Mouse (Mus musculus) forebrain, embryonic 12.5 days (tissue): ENCODE measurements around the gene Zp1. TPM values are rescaled to one million over a fixed set of nuclear protein-coding genes. Genes with fewer than 3 reads are reported as not detected.

Source experiments
- ATAC-seq: fragments of 200-750 bp; cut with Nextera tagmentation; 2 replicates; pipeline ENCODE4 v1.8.0; 2017; ENCODE audit warnings: moderate TSS enrichment; ENCODE audit not compliant: low FRiP score
- H3K27ac ChIP-seq: fragments of 300-500 bp; sonication (generic); 2 replicates; pipeline ENCODE4 v1.5.1; 2016; ENCODE audit warnings: mild to moderate bottlenecking
- H3K27me3 ChIP-seq: fragments of 300-500 bp; sonication (generic); 2 replicates; pipeline ENCODE4 v1.6.1; 2016; ENCODE audit warnings: mild to moderate bottlenecking
- H3K36me3 ChIP-seq: fragments of 300-500 bp; sonication (generic); replicated peaks from 2 replicates; pipeline ENCODE4 v1.6.1; 2016; ENCODE audit warnings: mild to moderate bottlenecking
- H3K4me1 ChIP-seq: fragments of 300-500 bp; sonication (generic); 2 replicates; pipeline ENCODE4 v1.6.1; 2016
- H3K4me2 ChIP-seq: fragments of 300-500 bp; sonication (generic); 2 replicates; pipeline ENCODE4 v1.6.1; 2016; ENCODE audit warnings: mild to moderate bottlenecking, moderate library complexity
- H3K4me3 ChIP-seq: fragments of 300-500 bp; sonication (generic); replicated peaks from 2 replicates; pipeline ENCODE4 v1.5.1; 2016; ENCODE audit warnings: mild to moderate bottlenecking
- H3K9ac ChIP-seq: fragments of 300-500 bp; sonication (generic); 2 replicates; pipeline ENCODE4 v1.6.1; 2016; ENCODE audit warnings: mild to moderate bottlenecking
- H3K9me3 ChIP-seq: fragments of 300-500 bp; sonication (generic); 2 replicates; pipeline ENCODE4 v1.6.1; 2016
- WGBS: fragments of 180-500 bp; shearing (Covaris S2); methylation state at CpG from one replicate; pipeline ENCODE4 v1.1.7; 2016; 5-methylcytosine and 5-hydroxymethylcytosine counted together
- polyA plus RNA-seq: library from polyadenylated mRNA; unstranded; fragments of >200 nt; fragmentation: Nextera tagmentation; extraction: Ambion mirVana; gene quantifications from 2 replicates; pipeline ENCODE4 v1.2.1, GENCODE M21; 2016

Zp1 gene
- polyA plus RNA-seq, 1 experiment from 2014 or later = not detected

DNA sequence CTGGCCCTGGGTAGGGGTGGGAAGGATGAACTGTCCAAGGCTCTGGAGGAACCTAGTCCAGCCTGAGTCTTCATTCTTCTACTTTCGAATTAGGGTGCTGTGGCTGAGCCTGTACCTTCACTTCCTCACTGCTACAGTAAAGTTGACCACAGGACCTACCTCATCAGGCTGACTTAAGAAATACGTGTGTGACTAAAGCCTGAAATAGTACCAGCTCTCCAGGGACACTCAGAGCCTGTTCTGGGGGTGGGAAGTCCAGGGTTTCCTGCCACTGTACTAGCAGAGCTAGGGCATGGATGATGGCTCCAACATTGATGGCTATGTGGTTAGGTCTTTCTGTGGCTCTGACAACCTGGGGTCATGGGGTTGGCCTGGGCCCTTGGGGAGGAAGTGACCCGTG, 23.5 kb upstream of the Zp1 start:
- ATAC-seq = no peak
- WGBS = 93% methylated on average over 3 of the region's 3 CpGs
- H3K36me3 ChIP-seq = peaks cover 46% of the 10 kb centered on the region

DNA sequence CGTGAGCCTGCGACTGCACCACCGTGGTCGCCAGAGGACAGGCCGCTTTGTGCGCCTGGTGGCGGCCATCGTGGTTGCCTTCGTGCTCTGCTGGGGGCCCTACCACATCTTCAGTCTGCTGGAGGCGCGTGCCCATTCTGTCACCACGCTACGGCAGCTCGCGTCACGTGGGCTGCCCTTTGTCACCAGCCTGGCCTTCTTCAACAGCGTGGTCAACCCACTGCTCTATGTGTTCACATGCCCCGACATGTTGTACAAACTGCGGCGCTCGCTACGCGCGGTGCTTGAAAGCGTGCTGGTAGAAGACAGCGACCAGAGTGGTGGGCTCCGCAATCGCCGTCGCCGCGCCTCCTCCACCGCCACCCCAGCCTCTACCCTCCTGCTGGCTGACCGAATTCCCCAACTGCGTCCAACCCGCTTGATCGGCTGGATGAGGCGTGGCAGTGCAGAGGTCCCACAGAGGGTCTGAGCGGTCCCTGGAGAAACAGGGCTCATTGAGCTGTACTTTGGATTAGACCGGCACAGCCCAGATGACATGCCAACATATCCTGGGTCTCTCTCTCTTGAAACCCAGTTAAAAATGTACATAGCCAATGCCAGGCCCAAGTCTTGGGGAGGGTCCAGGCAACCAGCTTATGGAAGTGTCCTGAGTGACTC, 20.5 kb upstream of the Zp1 start:
- ATAC-seq = peak; percentile 85
- 0 out of 2 replicates have a peak, but pooled peaks cover 3% of the 10 kb centered on the region for H3K9me3 ChIP-seq
- H3K36me3 ChIP-seq = peaks cover 38% of the 10 kb centered on the region
- peak overlapping the region; percentile 68; the same call in 1 of the 2 replicates for H3K27ac ChIP-seq
- peaks cover 9% of the 10 kb centered on the region for H3K4me1 ChIP-seq
- H3K4me3 ChIP-seq = peak overlapping the region; percentile 41
- peak overlapping the region; percentile 61 for H3K9ac ChIP-seq
- H3K4me2 ChIP-seq = peak overlapping the region; percentile 79
- 2% methylated on average over 40 of the region's 40 CpGs for WGBS
- H3K27me3 ChIP-seq = peaks cover 20% of the 10 kb centered on the region; the same call in 1 of the 2 replicates

More for the DNA sequence above, 23.5 kb upstream of the Zp1 start:
- Histone ChIP-seq H3K9me3 (no peaks in the 10 kb centered on the region), H3K4me1 (peaks cover 33% of the 10 kb centered on the region), H3K9ac (no peak overlapping the region), H3K4me3 (no peak overlapping the region), H3K27ac (no peak overlapping the region), H3K4me2 (no peak overlapping the region), H3K27me3 (peaks cover 10% of the 10 kb centered on the region; the same call in 1 of the 2 replicates)

DNA sequence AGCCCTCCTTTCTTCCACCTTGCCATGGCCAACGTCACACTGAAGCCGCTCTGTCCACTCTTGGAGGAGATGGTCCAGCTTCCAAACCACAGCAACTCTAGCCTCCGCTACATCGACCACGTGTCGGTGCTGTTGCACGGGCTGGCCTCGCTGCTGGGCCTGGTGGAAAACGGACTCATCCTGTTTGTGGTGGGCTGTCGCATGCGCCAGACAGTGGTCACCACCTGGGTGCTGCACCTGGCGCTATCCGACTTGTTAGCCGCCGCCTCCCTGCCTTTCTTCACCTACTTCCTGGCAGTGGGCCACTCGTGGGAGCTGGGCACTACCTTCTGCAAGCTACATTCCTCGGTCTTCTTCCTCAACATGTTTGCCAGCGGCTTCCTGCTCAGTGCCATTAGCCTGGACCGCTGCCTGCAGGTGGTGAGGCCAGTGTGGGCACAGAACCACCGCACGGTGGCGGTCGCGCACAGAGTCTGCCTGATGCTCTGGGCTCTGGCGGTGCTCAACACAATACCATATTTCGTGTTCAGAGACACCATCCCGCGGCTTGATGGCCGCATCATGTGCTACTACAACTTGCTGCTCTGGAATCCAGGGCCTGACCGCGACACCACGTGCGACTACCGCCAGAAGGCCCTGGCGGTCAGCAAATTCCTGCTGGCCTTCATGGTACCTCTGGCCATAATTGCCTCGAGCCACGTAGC, 19.8 kb upstream of the Zp1 start:
- Histone ChIP-seq H3K4me3 (peak overlapping the region; percentile 41), H3K36me3 (peaks cover 36% of the 10 kb centered on the region), H3K4me2 (peak overlapping the region; percentile 79), H3K4me1 (peaks cover 9% of the 10 kb centered on the region), H3K9me3 (0 out of 2 replicates have a peak, but pooled peaks cover 3% of the 10 kb centered on the region), H3K27me3 (peaks cover 21% of the 10 kb centered on the region; the same call in 1 of the 2 replicates), H3K27ac (peak overlapping the region; percentile 68; the same call in 1 of the 2 replicates), H3K9ac (peak overlapping the region; percentile 61)
- peak; percentile 95 for ATAC-seq
- 17% methylated on average over 37 of the region's 37 CpGs for WGBS

DNA sequence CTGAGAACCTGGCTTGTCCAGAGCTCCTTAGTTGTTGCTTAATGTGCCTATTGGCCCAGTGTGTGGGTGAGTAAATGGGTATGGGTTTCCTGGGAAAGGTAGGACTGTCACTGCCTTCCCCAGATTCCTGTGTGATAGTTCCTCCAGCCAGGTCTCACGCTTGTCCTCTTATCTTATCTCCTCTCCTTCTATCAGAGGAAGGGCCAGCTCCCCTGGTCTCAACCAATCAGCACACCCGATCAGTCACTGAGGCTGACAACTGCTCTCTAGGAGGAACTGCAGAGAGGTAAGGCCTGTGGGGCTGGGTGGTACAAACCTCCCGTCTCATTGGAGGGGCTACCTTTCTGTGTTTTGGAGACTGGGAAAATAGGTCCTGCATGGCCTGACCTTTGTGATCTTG, 18.3 kb upstream of the Zp1 start:
- no peak for ATAC-seq
- H3K27ac ChIP-seq = no peak overlapping the region
- H3K27me3 ChIP-seq = peaks cover 21% of the 10 kb centered on the region; the same call in 1 of the 2 replicates
- H3K4me3 ChIP-seq = no peak overlapping the region
- H3K4me1 ChIP-seq = peaks cover 11% of the 10 kb centered on the region
- no peak overlapping the region for H3K9ac ChIP-seq
- peaks cover 21% of the 10 kb centered on the region for H3K36me3 ChIP-seq
- no peak overlapping the region for H3K4me2 ChIP-seq
- WGBS = 72% methylated on average over 3 of the region's 3 CpGs
- 0 out of 2 replicates have a peak, but pooled peaks cover 3% of the 10 kb centered on the region for H3K9me3 ChIP-seq

DNA sequence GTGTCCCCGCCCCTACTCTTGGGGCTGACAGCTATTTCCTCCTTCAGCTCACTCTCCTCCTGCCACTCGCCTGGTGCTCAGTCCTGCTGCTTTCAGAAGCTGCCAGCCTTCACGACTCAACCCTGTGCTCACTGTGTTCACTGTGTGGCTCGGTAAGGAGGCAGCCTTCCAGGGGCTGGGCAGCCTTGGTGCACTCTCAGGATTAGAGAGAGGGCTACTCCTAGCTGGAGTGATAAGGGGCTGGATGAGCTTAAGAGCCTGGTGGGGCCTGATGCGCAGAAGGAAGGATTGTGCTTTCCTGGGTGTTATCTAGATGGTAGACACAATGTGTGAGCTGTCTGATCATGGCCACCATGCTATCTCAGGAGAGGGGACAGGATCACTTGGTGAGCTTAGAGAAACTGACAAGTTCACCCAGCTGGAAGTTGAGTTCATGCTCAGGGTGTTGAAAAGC, 16.7 kb upstream of the Zp1 start, which contains the start of gene Ptgdr2:
Ptgdr2 (plus strand) TSS at position 51 of the 454 bp plus-strand sequence.
- Histone ChIP-seq H3K4me1 (peaks cover 11% of the 10 kb centered on the region), H3K4me3 (no peak within 1 kb of the TSS), H3K4me2 (no peak within 1 kb of the TSS), H3K9me3 (0 out of 2 replicates have a peak, but pooled peaks cover 3% of the 10 kb centered on the region), H3K27me3 (peaks cover 28% of the 10 kb centered on the region; the same call in 1 of the 2 replicates), H3K36me3 (peaks cover 6% of the 10 kb centered on the region), H3K27ac (no peak within 1 kb of the TSS), H3K9ac (no peak within 1 kb of the TSS)
- no peak for ATAC-seq
- WGBS = 68% methylated on average over 5 of the region's 5 CpGs

DNA sequence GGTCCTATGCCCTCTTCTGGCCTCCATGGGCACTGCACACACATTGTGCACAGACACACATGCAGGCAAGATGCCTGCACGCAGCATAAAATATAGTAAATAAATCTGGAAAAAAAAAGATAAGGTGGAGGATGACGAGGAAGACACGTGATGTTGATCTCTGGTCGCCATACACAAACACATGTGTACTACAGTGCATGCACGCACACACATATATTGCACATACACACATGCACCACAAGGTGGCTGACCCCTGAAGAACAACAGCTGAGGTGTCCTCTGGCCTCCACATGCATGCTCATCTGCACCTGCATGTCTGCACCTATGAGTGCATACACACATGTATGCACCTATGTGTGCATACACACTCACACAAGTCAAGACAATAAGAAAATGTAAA, 15.6 kb upstream of the Zp1 start:
- Histone ChIP-seq H3K27ac (no peak overlapping the region), H3K4me3 (no peak overlapping the region), H3K4me1 (peaks cover 9% of the 10 kb centered on the region), H3K27me3 (peaks cover 28% of the 10 kb centered on the region; the same call in 1 of the 2 replicates), H3K36me3 (no peaks in the 10 kb centered on the region), H3K9ac (no peak overlapping the region), H3K4me2 (no peak overlapping the region), H3K9me3 (0 out of 2 replicates have a peak, but pooled peaks cover 3% of the 10 kb centered on the region)
- no peak for ATAC-seq
- 82% methylated on average over 5 of the region's 5 CpGs for WGBS

DNA sequence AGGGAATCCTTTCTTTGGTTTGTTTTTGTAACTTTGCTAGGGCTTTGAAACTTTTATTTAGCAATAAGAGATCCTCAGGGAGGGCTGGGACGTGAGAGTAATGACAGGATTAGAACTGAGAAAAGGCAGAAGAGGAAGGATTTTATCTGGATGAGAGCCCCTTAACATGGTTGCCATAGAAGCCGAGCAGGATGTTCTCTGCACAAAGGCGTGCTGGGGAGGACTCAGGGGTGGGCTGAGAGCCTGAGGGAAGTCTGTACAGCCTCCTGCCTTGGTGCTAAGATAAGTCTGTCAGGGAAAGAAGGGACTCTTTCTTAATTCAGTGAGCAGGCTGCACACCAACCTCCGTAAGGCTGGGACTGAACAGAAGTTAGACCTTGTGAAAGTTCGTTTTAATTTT, 14.6 kb upstream of the Zp1 start:
- Histone ChIP-seq H3K4me1 (peaks cover 3% of the 10 kb centered on the region; the same call in 1 of the 2 replicates), H3K9me3 (0 out of 2 replicates have a peak, but pooled peaks cover 3% of the 10 kb centered on the region), H3K27ac (no peak overlapping the region), H3K4me2 (no peak overlapping the region), H3K27me3 (peaks cover 26% of the 10 kb centered on the region; the same call in 1 of the 2 replicates), H3K36me3 (no peaks in the 10 kb centered on the region), H3K4me3 (no peak overlapping the region), H3K9ac (no peak overlapping the region)
- WGBS = 23% methylated on average over 5 of the region's 5 CpGs
- ATAC-seq = no peak

DNA sequence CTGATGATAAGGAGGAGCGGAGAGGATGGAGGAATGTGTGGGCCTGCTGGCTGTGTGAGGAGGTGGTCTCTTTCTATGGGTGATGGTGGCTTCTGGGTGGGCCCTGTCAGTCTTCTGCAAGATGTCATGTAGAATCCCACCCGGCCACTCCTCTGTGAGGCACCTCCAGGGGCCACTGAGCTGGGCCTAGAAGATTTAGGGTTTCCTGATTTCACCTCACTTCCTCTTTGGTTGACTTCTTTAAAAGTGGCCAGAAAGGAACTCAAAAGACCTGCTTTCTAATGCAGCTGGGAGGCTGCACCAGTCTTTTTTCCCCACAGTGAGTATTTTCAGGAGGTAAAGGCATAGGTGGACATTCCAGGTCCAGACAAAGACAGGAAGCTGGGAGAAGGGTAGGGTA, 10.2 kb upstream of the Zp1 start:
- Histone ChIP-seq H3K9ac (no peak overlapping the region), H3K9me3 (no peaks in the 10 kb centered on the region), H3K27me3 (peaks cover 7% of the 10 kb centered on the region; the same call in 1 of the 2 replicates), H3K36me3 (no peaks in the 10 kb centered on the region), H3K27ac (no peak overlapping the region), H3K4me3 (no peak overlapping the region), H3K4me2 (no peak overlapping the region), H3K4me1 (peaks cover 8% of the 10 kb centered on the region)
- 98% methylated on average over 2 of the region's 2 CpGs for WGBS
- no peak for ATAC-seq

DNA sequence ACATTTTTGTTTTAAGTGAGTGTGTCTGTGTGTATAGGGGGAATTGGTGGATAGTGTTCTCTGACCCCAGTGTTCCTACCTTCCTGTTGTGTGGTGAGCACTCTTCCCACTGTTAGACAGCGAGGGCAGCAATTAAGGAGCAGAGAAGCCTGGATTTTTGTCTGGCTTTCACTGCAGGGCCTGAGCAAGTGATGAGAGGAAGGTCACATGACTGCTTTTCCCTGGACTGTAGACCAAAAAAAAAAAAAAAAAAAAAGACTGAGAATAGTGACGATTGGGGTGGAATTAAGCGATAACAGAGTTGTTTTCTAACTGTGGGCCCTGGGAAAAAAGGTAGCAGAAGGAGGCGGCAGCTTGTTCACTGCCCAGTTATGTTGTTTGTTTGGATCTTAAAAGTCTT, 6.2 kb upstream of the Zp1 start:
- Histone ChIP-seq H3K4me2 (no peak overlapping the region), H3K9ac (no peak overlapping the region), H3K36me3 (no peaks in the 10 kb centered on the region), H3K9me3 (no peaks in the 10 kb centered on the region), H3K4me3 (no peak overlapping the region), H3K4me1 (peaks cover 6% of the 10 kb centered on the region), H3K27ac (no peak overlapping the region), H3K27me3 (no peaks in the 10 kb centered on the region)
- ATAC-seq = no peak
- WGBS = 42% methylated on average over 4 of the region's 4 CpGs

DNA sequence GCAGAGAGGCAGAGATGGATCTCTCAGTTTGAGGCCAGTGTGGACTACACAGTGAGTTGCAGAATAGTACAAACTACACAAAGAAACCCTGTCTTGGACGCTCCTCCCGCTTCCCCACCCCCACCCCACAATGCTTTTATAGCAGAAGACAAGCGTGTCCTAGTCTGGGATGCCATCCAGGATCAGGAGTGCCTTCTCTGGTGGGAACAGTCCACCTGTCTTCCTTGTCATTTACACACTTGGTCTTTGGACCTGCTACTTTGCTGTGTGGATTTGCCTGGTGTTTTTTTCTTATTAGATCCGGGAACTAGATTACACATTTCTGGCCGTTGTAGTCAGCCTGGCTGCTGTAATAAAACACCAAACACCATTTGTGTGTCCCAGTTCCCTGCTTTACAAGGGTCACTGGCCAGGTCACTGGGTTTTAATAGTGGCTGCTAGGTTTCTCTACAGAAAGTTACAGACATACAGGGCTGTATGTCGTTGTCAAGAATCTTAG, 5.7 kb upstream of the Zp1 start:
- no peaks in the 10 kb centered on the region for H3K9me3 ChIP-seq
- H3K27ac ChIP-seq = no peak overlapping the region
- no peaks in the 10 kb centered on the region for H3K27me3 ChIP-seq
- H3K4me1 ChIP-seq = peaks cover 6% of the 10 kb centered on the region
- H3K9ac ChIP-seq = no peak overlapping the region
- ATAC-seq = no peak
- H3K36me3 ChIP-seq = no peaks in the 10 kb centered on the region
- no peak overlapping the region for H3K4me3 ChIP-seq
- 29% methylated on average over 6 of the region's 6 CpGs for WGBS
- H3K4me2 ChIP-seq = no peak overlapping the region

DNA sequence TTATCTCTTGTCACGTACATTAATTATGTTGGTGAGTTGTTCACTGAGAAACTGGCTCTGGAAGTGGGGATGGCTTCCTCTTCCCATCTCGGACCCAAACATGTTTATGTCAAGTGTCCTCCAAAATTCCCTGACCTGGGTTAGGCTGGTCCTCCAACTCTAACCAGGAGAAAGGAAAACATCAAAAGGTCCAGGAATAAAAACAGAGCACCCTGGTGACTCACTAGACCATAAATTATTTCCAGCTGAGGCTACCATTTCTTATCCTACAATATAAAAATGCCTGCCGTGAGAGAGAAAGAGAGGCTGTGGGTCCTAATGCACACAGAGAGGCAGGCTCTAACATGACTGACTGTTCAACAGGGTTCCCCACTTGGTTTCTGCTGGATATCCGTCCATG, 3.8 kb upstream of the Zp1 start:
- 74% methylated on average over 4 of the region's 4 CpGs for WGBS
- no peak for ATAC-seq
- H3K36me3 ChIP-seq = no peaks in the 10 kb centered on the region

DNA sequence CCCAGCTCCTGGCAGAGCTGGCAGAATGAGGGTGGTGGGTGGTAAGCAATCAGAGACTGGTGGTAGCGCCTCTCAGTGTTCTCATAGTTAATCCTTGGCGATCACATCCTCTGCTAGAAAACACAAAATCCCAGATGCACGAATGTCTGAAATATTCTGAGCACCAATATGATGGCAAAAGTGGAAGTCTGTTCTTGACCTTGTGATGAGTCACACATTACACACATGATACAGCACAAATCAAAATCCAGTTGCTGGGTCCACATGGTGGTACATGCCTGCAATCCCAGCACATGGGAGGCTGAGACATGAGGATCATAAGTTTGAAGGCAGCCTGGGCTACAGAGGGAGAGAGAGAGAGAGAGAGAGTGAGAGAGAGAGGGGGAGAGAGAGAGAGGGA, 626 bp upstream of the Zp1 start:
- WGBS = 82% methylated on average over 3 of the region's 3 CpGs
- no peaks in the 10 kb centered on the region for H3K9me3 ChIP-seq
- no peaks in the 10 kb centered on the region for H3K36me3 ChIP-seq
- H3K4me3 ChIP-seq = no peak overlapping the region
- H3K27ac ChIP-seq = no peak overlapping the region
- 0 out of 2 replicates have a peak, but pooled peaks cover under 1% of the 10 kb centered on the region for H3K4me1 ChIP-seq
- no peak for ATAC-seq
- no peak overlapping the region for H3K4me2 ChIP-seq
- no peaks in the 10 kb centered on the region for H3K27me3 ChIP-seq
- no peak overlapping the region for H3K9ac ChIP-seq

More for the DNA sequence above, 3.8 kb upstream of the Zp1 start:
- Histone ChIP-seq H3K4me1 (peaks cover 6% of the 10 kb centered on the region), H3K9me3 (no peaks in the 10 kb centered on the region), H3K9ac (no peak overlapping the region), H3K27me3 (no peaks in the 10 kb centered on the region), H3K4me3 (no peak overlapping the region), H3K4me2 (no peak overlapping the region), H3K27ac (no peak overlapping the region)
